Mouse (Mus musculus): ENCODE results near the gene Cacna1i.

Gene Cacna1i

GRCm38 (mm10) chr15:80327743-80328540 is 40.9 kb downstream of the Cacna1i start:
- no peak for DNase-seq (ENCODE audit: low read depth, low spot score)

- no peak for DNase-seq (ENCODE audit: low read depth, low spot score)
Observed at GRCm38 (mm10) chr15:80330276-80330675, 43.2 kb downstream of the Cacna1i start.

GRCm38 (mm10) chr15:80334766-80335165 is 47.7 kb downstream of the Cacna1i start:
- DNase-seq (ENCODE audit: low read depth, low spot score) = no peak

- DNase-seq (ENCODE audit: low read depth, low spot score) = no peak
Observed at GRCm38 (mm10) chr15:80335196-80335595, 48.2 kb downstream of the Cacna1i start.

- DNase-seq (ENCODE audit: low read depth, low spot score) = no peak
Observed at GRCm38 (mm10) chr15:80340348-80340747, 53.3 kb downstream of the Cacna1i start.

GRCm38 (mm10) chr15:80342394-80342793 is 55.4 kb downstream of the Cacna1i start:
- no peak for DNase-seq (ENCODE audit: low read depth, low spot score)

- no peak for DNase-seq (ENCODE audit: low read depth, low spot score)
Observed at GRCm38 (mm10) chr15:80343031-80343430, 56.0 kb downstream of the Cacna1i start.

- no peak for DNase-seq (ENCODE audit: low read depth, low spot score)
Observed at GRCm38 (mm10) chr15:80343731-80344130, 56.7 kb downstream of the Cacna1i start.

- no peak for DNase-seq (ENCODE audit: low read depth, low spot score)
Observed at GRCm38 (mm10) chr15:80346510-80346909, 59.5 kb downstream of the Cacna1i start.

GRCm38 (mm10) chr15:80350431-80350830 is 63.4 kb downstream of the Cacna1i start:
- no peak for DNase-seq (ENCODE audit: low read depth, low spot score)

- DNase-seq (ENCODE audit: low read depth, low spot score) = no peak
Observed at GRCm38 (mm10) chr15:80358798-80359197, 71.8 kb downstream of the Cacna1i start.

GRCm38 (mm10) chr15:80361780-80362508 is 74.9 kb downstream of the Cacna1i start:
- no peak for DNase-seq (ENCODE audit: low read depth, low spot score)

- DNase-seq (ENCODE audit: low read depth, low spot score) = no peak
Observed at GRCm38 (mm10) chr15:80362509-80363172, 75.6 kb downstream of the Cacna1i start.

GRCm38 (mm10) chr15:80363821-80364715 is 77.0 kb downstream of the Cacna1i start:
- no peak for DNase-seq (ENCODE audit: low read depth, low spot score)

- no peak for DNase-seq (ENCODE audit: low read depth, low spot score)
Observed at GRCm38 (mm10) chr15:80366899-80367298, 79.9 kb downstream of the Cacna1i start.

- DNase-seq (ENCODE audit: low read depth, low spot score) = no peak
Observed at GRCm38 (mm10) chr15:80373219-80373964, 86.4 kb downstream of the Cacna1i start.

- DNase-seq (ENCODE audit: low read depth, low spot score) = no peak
Observed at GRCm38 (mm10) chr15:80374854-80375253, 87.8 kb downstream of the Cacna1i start.

- no peak for DNase-seq (ENCODE audit: low read depth, low spot score)
Observed at GRCm38 (mm10) chr15:80387185-80387584, 100.1 kb downstream of the Cacna1i start.

GRCm38 (mm10) chr15:80391791-80392190 is 104.8 kb downstream of the Cacna1i start:
- DNase-seq (ENCODE audit: low read depth, low spot score) = no peak

GRCm38 (mm10) chr15:80395035-80395434 is 108.0 kb downstream of the Cacna1i start:
- DNase-seq (ENCODE audit: low read depth, low spot score) = no peak

- DNase-seq (ENCODE audit: low read depth, low spot score) = no peak
Observed at GRCm38 (mm10) chr15:80399451-80399850, 112.4 kb downstream of the Cacna1i start.

All from brain, embryonic 18.5 days (tissue).